Mouse (Mus musculus) olfactory bulb, adult 2 months (tissue): ENCODE data around the gene Auts2.

Experiments
- CTCF ChIP-seq: fragments of 200-500 bp; IDR thresholded peaks from 2 replicates; pipeline ENCODE4 v1.5.1; 2012; ENCODE audit warnings: low read depth, mild to moderate bottlenecking, low read length, moderate library complexity; ENCODE audit not compliant: insufficient read depth
- POLR2A ChIP-seq: fragments of 200-500 bp; IDR thresholded peaks from 2 replicates; pipeline ENCODE4 v1.6.1; 2012; ENCODE audit warnings: mild to moderate bottlenecking, low read depth, low read length, moderate library complexity; ENCODE audit not compliant: insufficient read depth

- TF ChIP-seq CTCF (no peak), POLR2A (no peak)
Observed at GRCm38 (mm10) chr5:132466427-132467363, 76.4 kb downstream of the Auts2 start.
